Mouse (Mus musculus) E14TG2a.4 (cell line): ENCODE data around the gene Atp1b4.
"Not testable (repeated sequence)": the region's sequence is repeated elsewhere in the genome, so short reads cannot be mapped to it uniquely, and the experiment has no call there.

ENCODE experiments used
- H3K27me3 ChIP-seq: 2 replicates; pipeline ENCODE4 v1.6.1; 2014; ENCODE audit warnings: low read length, control low read depth; ENCODE audit not compliant: insufficient read depth
- H3K36me3 ChIP-seq: 2 replicates; pipeline ENCODE4 v1.6.1; 2014; ENCODE audit warnings: low read length, control low read depth; ENCODE audit not compliant: insufficient read depth
- H3K4me1 ChIP-seq: replicated peaks from 2 replicates; pipeline ENCODE4 v1.6.1; 2014; ENCODE audit warnings: low read depth, low read length, control low read depth
- H3K4me3 ChIP-seq: replicated peaks from 2 replicates; pipeline ENCODE4 v1.5.1; 2014; ENCODE audit warnings: mild to moderate bottlenecking, low read length
- H3K9me3 ChIP-seq: 2 replicates; pipeline ENCODE4 v1.6.1; 2014; ENCODE audit warnings: low read length, control low read depth
- CTCF ChIP-seq: conservative IDR thresholded peaks from 2 replicates; pipeline ENCODE4 v1.5.1; 2014; ENCODE audit warnings: low read length
- NANOG ChIP-seq: IDR thresholded peaks from 2 replicates; pipeline ENCODE4 v1.6.1; 2014; ENCODE audit warnings: borderline replicate concordance, low read length, mixed read lengths
- POU5F1 ChIP-seq: IDR thresholded peaks from 2 replicates; pipeline ENCODE4 v1.6.1; 2014; ENCODE audit warnings: low read length, borderline replicate concordance

The Atp1b4 gene

DNA sequence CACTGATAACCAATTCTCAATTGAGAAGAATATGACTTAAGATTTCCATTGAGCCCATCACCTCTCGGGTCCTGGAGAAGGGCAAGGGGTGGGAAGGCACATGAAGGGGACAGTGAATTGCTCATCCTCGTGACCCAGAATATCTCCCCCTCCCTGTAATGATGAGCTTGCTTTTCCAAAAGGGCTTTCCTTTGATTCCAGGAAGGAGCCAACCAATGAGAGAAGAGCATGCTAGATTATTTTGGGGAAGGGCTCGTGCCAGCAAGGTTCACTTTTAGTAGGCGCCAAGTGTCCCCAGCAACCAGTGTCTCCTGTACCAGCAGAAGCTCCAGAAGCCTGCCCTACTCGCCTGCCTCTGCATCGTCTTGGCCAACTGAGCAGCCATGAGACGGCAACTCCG is at the start of gene Atp1b4:
TSS of gene Atp1b4 (plus strand) at position 301 of the 400 bp plus-strand sequence.
- no peak for TF ChIP-seq NANOG
- no peak for TF ChIP-seq CTCF
- no peak for TF ChIP-seq POU5F1
- no peaks in the 10 kb centered on the region for H3K36me3 ChIP-seq
- H3K4me3 ChIP-seq = no peak within 1 kb of the TSS
- no peaks in the 10 kb centered on the region for H3K9me3 ChIP-seq
- H3K4me1 ChIP-seq = no peaks in the 10 kb centered on the region
- no peaks in the 10 kb centered on the region for H3K27me3 ChIP-seq

- no peaks in the 10 kb centered on the region for H3K36me3 ChIP-seq
Observed at GRCm38 (mm10) chrX:38308597-38308996, 7.4 kb upstream of the Atp1b4 start.

DNA sequence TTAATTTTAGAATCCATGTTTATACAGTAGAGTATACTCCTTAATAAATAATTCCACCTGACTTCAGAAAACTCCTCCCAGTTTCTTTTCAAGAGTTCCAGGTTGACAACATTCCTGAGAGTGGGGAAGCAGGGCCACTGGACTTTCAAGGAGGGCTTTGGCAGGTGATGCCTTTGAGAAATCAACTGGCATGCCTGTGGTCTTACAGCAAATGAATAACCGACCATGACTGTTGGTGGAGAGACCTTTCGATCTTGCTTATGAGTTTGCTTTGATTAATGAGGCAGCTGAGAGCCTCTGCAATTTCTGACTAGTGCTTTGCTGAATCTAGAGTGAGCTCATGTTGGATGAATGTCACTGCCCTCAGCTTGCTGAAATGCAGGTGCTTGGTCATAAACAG is 4.9 kb upstream of the Atp1b4 start:
- TF ChIP-seq NANOG (no peak), CTCF (no peak), POU5F1 (no peak)
- H3K36me3 ChIP-seq = no peaks in the 10 kb centered on the region
- no peaks in the 10 kb centered on the region for H3K27me3 ChIP-seq
- H3K4me3 ChIP-seq = no peak overlapping the region
- H3K9me3 ChIP-seq = no peaks in the 10 kb centered on the region
- H3K4me1 ChIP-seq = no peaks in the 10 kb centered on the region

More at GRCm38 (mm10) chrX:38308597-38308996, 7.4 kb upstream of the Atp1b4 start:
- Histone ChIP-seq H3K4me3 (no peak overlapping the region), H3K9me3 (no peaks in the 10 kb centered on the region), H3K27me3 (no peaks in the 10 kb centered on the region), H3K4me1 (no peaks in the 10 kb centered on the region)
- TF ChIP-seq POU5F1 (no peak), CTCF (no peak), NANOG (no peak)

- TF ChIP-seq CTCF (no peak), NANOG (no peak), POU5F1 (no peak)
- Histone ChIP-seq H3K4me3 (no peak overlapping the region), H3K36me3 (no peaks in the 10 kb centered on the region), H3K9me3 (no peaks in the 10 kb centered on the region), H3K27me3 (no peaks in the 10 kb centered on the region), H3K4me1 (no peaks in the 10 kb centered on the region)
Observed at GRCm38 (mm10) chrX:38312910-38313625, 2.9 kb upstream of the Atp1b4 start.

GRCm38 (mm10) chrX:38313626-38314210 is 2.3 kb upstream of the Atp1b4 start:
- H3K4me1 ChIP-seq = no peaks in the 10 kb centered on the region
- no peak for TF ChIP-seq POU5F1
- no peak for TF ChIP-seq NANOG
- no peaks in the 10 kb centered on the region for H3K9me3 ChIP-seq

GRCm38 (mm10) chrX:38330695-38331406 is 14.9 kb downstream of the Atp1b4 start:
- H3K36me3 ChIP-seq = no peaks in the 10 kb centered on the region
- no peaks in the 10 kb centered on the region for H3K4me1 ChIP-seq
- no peak overlapping the region for H3K4me3 ChIP-seq
- no peaks in the 10 kb centered on the region for H3K9me3 ChIP-seq
- no peak for TF ChIP-seq CTCF
- no peaks in the 10 kb centered on the region for H3K27me3 ChIP-seq

More at GRCm38 (mm10) chrX:38313626-38314210, 2.3 kb upstream of the Atp1b4 start:
- H3K4me3 ChIP-seq = no peak overlapping the region
- no peaks in the 10 kb centered on the region for H3K36me3 ChIP-seq
- no peaks in the 10 kb centered on the region for H3K27me3 ChIP-seq

GRCm38 (mm10) chrX:38334329-38335279 is 18.6 kb downstream of the Atp1b4 start:
- no peaks in the 10 kb centered on the region for H3K4me1 ChIP-seq
- no peaks in the 10 kb centered on the region for H3K9me3 ChIP-seq
- no peaks in the 10 kb centered on the region for H3K36me3 ChIP-seq
- no peak for TF ChIP-seq POU5F1
- TF ChIP-seq NANOG = no peak
- peak; percentile 23; the same call in 1 of the 2 replicates for TF ChIP-seq CTCF
- H3K27me3 ChIP-seq = no peaks in the 10 kb centered on the region
- no peak overlapping the region for H3K4me3 ChIP-seq

- H3K4me3 ChIP-seq = no peak overlapping the region
- H3K4me1 ChIP-seq = no peaks in the 10 kb centered on the region
- H3K36me3 ChIP-seq = no peaks in the 10 kb centered on the region
- 0 out of 2 replicates have a peak, but pooled peaks cover 4% of the 10 kb centered on the region for H3K9me3 ChIP-seq
- H3K27me3 ChIP-seq = no peaks in the 10 kb centered on the region
- TF ChIP-seq NANOG (no peak), CTCF (no peak), POU5F1 (no peak)
Observed at GRCm38 (mm10) chrX:38362016-38362415, 46.0 kb downstream of the Atp1b4 start.

DNA sequence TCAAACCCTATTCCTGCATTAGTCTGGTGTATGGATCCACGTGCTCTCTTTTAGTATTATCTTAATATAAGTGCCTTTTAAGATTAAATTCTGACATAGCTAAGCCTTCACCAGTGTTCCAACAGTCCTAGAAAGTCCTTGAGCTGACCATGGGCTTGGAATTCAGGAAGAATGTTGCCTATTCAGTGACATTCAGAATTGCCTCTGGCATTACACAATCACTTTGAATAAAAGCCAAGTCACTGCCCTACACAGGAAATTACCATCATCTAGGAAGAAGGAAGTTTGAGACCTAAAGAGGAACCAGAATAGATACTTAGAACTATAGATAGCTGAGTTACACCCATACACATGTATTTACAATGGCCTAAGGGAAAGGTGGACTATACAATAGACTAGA is 48.6 kb downstream of the Atp1b4 start:
- H3K4me3 ChIP-seq, H3K4me1 ChIP-seq, H3K27me3 ChIP-seq, H3K36me3 ChIP-seq, H3K9me3 ChIP-seq: not testable (repeated sequence)

- not testable (repeated sequence) for H3K4me1 ChIP-seq, H3K27me3 ChIP-seq, H3K36me3 ChIP-seq, H3K9me3 ChIP-seq, H3K4me3 ChIP-seq
Observed at GRCm38 (mm10) chrX:38373169-38373568, 57.2 kb downstream of the Atp1b4 start.
